Mouse (Mus musculus): ENCODE measurements around the gene Spata31d1a. TPM values are rescaled to one million over a fixed set of nuclear protein-coding genes. Genes with fewer than 3 reads are reported as not detected.

Gene Spata31d1a
- polyA plus RNA-seq, 2 experiments: 0.01 to 0.06 TPM

- DNase-seq (ENCODE audit: low spot score): no peak
- ATAC-seq (ENCODE audit: low FRiP score, low read depth): no peak
- 88% methylated on average over 9 of the region's 9 CpGs for WGBS
Observed at GRCm38 (mm10) chr13:59689313-59689712, 20.8 kb downstream of the Spata31d1a start.

GRCm38 (mm10) chr13:59688338-59688770, 21.8 kb downstream of the Spata31d1a start:
- no peak for TF ChIP-seq POLR2A (IDR thresholded peaks at IDR 0.05; ENCODE audit: borderline replicate concordance, extremely low read depth, insufficient read depth, insufficient read length)
- no peak overlapping the region for H3K4me2 ChIP-seq (replicated peaks; ENCODE audit: low read depth, low read length, severe bottlenecking)
- ATAC-seq (ENCODE audit: low FRiP score, low read depth) (no peak), DNase-seq (ENCODE audit: low spot score) (no peak)
- 73% methylated on average over 13 of the region's 13 CpGs for WGBS
- no peak overlapping the region for H3K9ac ChIP-seq (ENCODE audit: low read depth, low read length, severe bottlenecking)
- no peaks in the 10 kb centered on the region for H3K36me3 ChIP-seq (ENCODE audit: control insufficient read depth, insufficient read depth, low read length)
- no peaks in the 10 kb centered on the region for H3K27me3 ChIP-seq (ENCODE audit: control insufficient read depth, insufficient read depth, low read length)
- H3K9me3 ChIP-seq (ENCODE audit: control insufficient read depth, low read length): no peaks in the 10 kb centered on the region
- H3K4me3 ChIP-seq (replicated peaks; ENCODE audit: low read length): no peak overlapping the region
- H3K27ac ChIP-seq (replicated peaks; ENCODE audit: low read depth, low read length): no peak overlapping the region
- H3K4me1 ChIP-seq (ENCODE audit: control insufficient read depth, insufficient read depth, low read length): no peaks in the 10 kb centered on the region

More at GRCm38 (mm10) chr13:59689313-59689712, 20.8 kb downstream of the Spata31d1a start:
- Histone ChIP-seq H3K4me1 (ENCODE audit: control insufficient read depth, insufficient read depth, low read length) (no peaks in the 10 kb centered on the region), H3K9me3 (ENCODE audit: control insufficient read depth, low read length) (no peaks in the 10 kb centered on the region), H3K27me3 (ENCODE audit: control insufficient read depth, insufficient read depth, low read length) (no peaks in the 10 kb centered on the region), H3K4me3 (replicated peaks; ENCODE audit: low read length) (no peak overlapping the region), H3K36me3 (ENCODE audit: control insufficient read depth, insufficient read depth, low read length) (no peaks in the 10 kb centered on the region), H3K4me2 (replicated peaks; ENCODE audit: low read depth, low read length, severe bottlenecking) (no peak overlapping the region), H3K9ac (ENCODE audit: low read depth, low read length, severe bottlenecking) (no peak overlapping the region), H3K27ac (replicated peaks; ENCODE audit: low read depth, low read length) (no peak overlapping the region)
- no peak for TF ChIP-seq POLR2A (IDR thresholded peaks at IDR 0.05; ENCODE audit: borderline replicate concordance, extremely low read depth, insufficient read depth, insufficient read length)

- no peak overlapping the region for H3K9ac ChIP-seq (ENCODE audit: low read depth, low read length, severe bottlenecking)
- H3K36me3 ChIP-seq (ENCODE audit: control insufficient read depth, insufficient read depth, low read length): no peaks in the 10 kb centered on the region
- H3K27me3 ChIP-seq (ENCODE audit: control insufficient read depth, insufficient read depth, low read length): no peaks in the 10 kb centered on the region
- TF ChIP-seq POLR2A (IDR thresholded peaks at IDR 0.05; ENCODE audit: borderline replicate concordance, extremely low read depth, insufficient read depth, insufficient read length): no peak
- H3K4me1 ChIP-seq (ENCODE audit: control insufficient read depth, insufficient read depth, low read length): no peaks in the 10 kb centered on the region
- ATAC-seq (ENCODE audit: low FRiP score, low read depth): no peak
- H3K9me3 ChIP-seq (ENCODE audit: control insufficient read depth, low read length): no peaks in the 10 kb centered on the region
- H3K27ac ChIP-seq (replicated peaks; ENCODE audit: low read depth, low read length): no peak overlapping the region
- WGBS: 84% methylated on average over 3 of the region's 3 CpGs
- H3K4me2 ChIP-seq (replicated peaks; ENCODE audit: low read depth, low read length, severe bottlenecking): no peak overlapping the region
- H3K4me3 ChIP-seq (replicated peaks; ENCODE audit: low read length): no peak overlapping the region
- no peak for DNase-seq (ENCODE audit: low spot score)
Observed at GRCm38 (mm10) chr13:59685236-59685635, 24.9 kb downstream of the Spata31d1a start.

- H3K4me1 ChIP-seq (ENCODE audit: control insufficient read depth, insufficient read depth, low read length): no peaks in the 10 kb centered on the region
- ATAC-seq (ENCODE audit: low FRiP score, low read depth) (no peak), DNase-seq (ENCODE audit: low spot score) (peak; percentile 63)
- no peaks in the 10 kb centered on the region for H3K9me3 ChIP-seq (ENCODE audit: control insufficient read depth, low read length)
- H3K27me3 ChIP-seq (ENCODE audit: control insufficient read depth, insufficient read depth, low read length): no peaks in the 10 kb centered on the region
- WGBS: 22% methylated on average over 7 of the region's 7 CpGs
- TF ChIP-seq POLR2A (IDR thresholded peaks at IDR 0.05; ENCODE audit: borderline replicate concordance, extremely low read depth, insufficient read depth, insufficient read length): no peak
- no peaks in the 10 kb centered on the region for H3K36me3 ChIP-seq (ENCODE audit: control insufficient read depth, insufficient read depth, low read length)
- no peak overlapping the region for H3K27ac ChIP-seq (replicated peaks; ENCODE audit: low read depth, low read length)
- H3K4me3 ChIP-seq (replicated peaks; ENCODE audit: low read length): no peak overlapping the region
- H3K9ac ChIP-seq (ENCODE audit: low read depth, low read length, severe bottlenecking): no peak overlapping the region
- H3K4me2 ChIP-seq (replicated peaks; ENCODE audit: low read depth, low read length, severe bottlenecking): no peak overlapping the region
Observed at GRCm38 (mm10) chr13:59682629-59683028, 27.5 kb downstream of the Spata31d1a start.

GRCm38 (mm10) chr13:59679908-59680307, 30.2 kb downstream of the Spata31d1a start:
- ATAC-seq (ENCODE audit: low FRiP score, low read depth) (no peak), DNase-seq (ENCODE audit: low spot score) (no peak)
- H3K4me2 ChIP-seq (replicated peaks; ENCODE audit: low read depth, low read length, severe bottlenecking): no peak overlapping the region
- no peaks in the 10 kb centered on the region for H3K4me1 ChIP-seq (ENCODE audit: control insufficient read depth, insufficient read depth, low read length)
- H3K9me3 ChIP-seq (ENCODE audit: control insufficient read depth, low read length): no peaks in the 10 kb centered on the region
- no peak overlapping the region for H3K4me3 ChIP-seq (replicated peaks; ENCODE audit: low read length)
- no peaks in the 10 kb centered on the region for H3K27me3 ChIP-seq (ENCODE audit: control insufficient read depth, insufficient read depth, low read length)
- no peak overlapping the region for H3K9ac ChIP-seq (ENCODE audit: low read depth, low read length, severe bottlenecking)
- WGBS: 64% methylated on average over 4 of the region's 4 CpGs
- no peaks in the 10 kb centered on the region for H3K36me3 ChIP-seq (ENCODE audit: control insufficient read depth, insufficient read depth, low read length)
- no peak overlapping the region for H3K27ac ChIP-seq (replicated peaks; ENCODE audit: low read depth, low read length)
- TF ChIP-seq POLR2A (IDR thresholded peaks at IDR 0.05; ENCODE audit: borderline replicate concordance, extremely low read depth, insufficient read depth, insufficient read length): no peak

- no peak for DNase-seq (ENCODE audit: low spot score)
- Histone ChIP-seq H3K36me3 (ENCODE audit: control insufficient read depth, insufficient read depth, low read length) (no peaks in the 10 kb centered on the region), H3K27me3 (ENCODE audit: control insufficient read depth, insufficient read depth, low read length) (no peaks in the 10 kb centered on the region), H3K9me3 (ENCODE audit: control insufficient read depth, low read length) (no peaks in the 10 kb centered on the region), H3K4me3 (replicated peaks; ENCODE audit: low read length) (no peak overlapping the region), H3K4me1 (ENCODE audit: control insufficient read depth, insufficient read depth, low read length) (peaks cover 3% of the 10 kb centered on the region), H3K9ac (ENCODE audit: low read depth, low read length, severe bottlenecking) (no peak overlapping the region), H3K27ac (replicated peaks; ENCODE audit: low read depth, low read length) (no peak overlapping the region), H3K4me2 (replicated peaks; ENCODE audit: low read depth, low read length, severe bottlenecking) (no peak overlapping the region)
- no peak for ATAC-seq (ENCODE audit: low FRiP score, low read depth)
- WGBS: 39% methylated on average over 4 of the region's 4 CpGs
- no peak for TF ChIP-seq POLR2A (IDR thresholded peaks at IDR 0.05; ENCODE audit: borderline replicate concordance, extremely low read depth, insufficient read depth, insufficient read length)
Observed at GRCm38 (mm10) chr13:59679306-59679705, 30.8 kb downstream of the Spata31d1a start.
